Mouse (Mus musculus) cerebellum, adult 2 months (tissue): ENCODE measurements at regions not wholly inside any gene's neighbourhood (a gene's known extent, or its start where the extent isn't known, plus 50 kb on each side); places are given as distances from the start of the nearest gene placed in this dataset.

ENCODE experiments used
- DNase-seq, 2 experiments: peaks; one replicate each; pipeline ENCODE4 v3.0.0; 2021
- H3K27ac ChIP-seq: fragments of 200-500 bp; 2 replicates; pipeline ENCODE4 v1.5.1; 2012; ENCODE audit warnings: low read length, control low read depth, inconsistent platforms; ENCODE audit not compliant: insufficient read depth
- H3K27me3 ChIP-seq: fragments of 200-500 bp; 2 replicates; pipeline ENCODE4 v1.6.1; 2012; ENCODE audit warnings: inconsistent platforms, mild to moderate bottlenecking, low read length, moderate library complexity; ENCODE audit not compliant: control insufficient read depth, insufficient read depth
- H3K4me1 ChIP-seq: fragments of 200-500 bp; 2 replicates; pipeline ENCODE4 v1.6.1; 2011; ENCODE audit warnings: low read length; ENCODE audit not compliant: control insufficient read depth, insufficient read depth
- H3K4me3 ChIP-seq: fragments of 200-500 bp; replicated peaks from 2 replicates; pipeline ENCODE3; 2011; ENCODE audit warnings: mild to moderate bottlenecking, low read depth, low read length, control low read depth; ENCODE audit not compliant: insufficient read depth
- CTCF ChIP-seq: fragments of 200-500 bp; IDR thresholded peaks from 2 replicates; pipeline ENCODE4 v1.5.1; 2011; ENCODE audit warnings: low read depth, mild to moderate bottlenecking, control low read depth, low read length, moderate library complexity, borderline replicate concordance; ENCODE audit not compliant: insufficient read depth
- POLR2A ChIP-seq: fragments of 200-500 bp; IDR thresholded peaks from 2 replicates; pipeline ENCODE4 v1.6.1; 2011; ENCODE audit warnings: low read length, control low read depth, borderline replicate concordance; ENCODE audit not compliant: insufficient read depth
- WGBS: fragments of 180-500 bp; shearing (Covaris S2); methylation state at CpG from one replicate; pipeline ENCODE4 v1.1.7; 2018; 5-methylcytosine and 5-hydroxymethylcytosine counted together

GRCm38 (mm10) chr12:110206271-110206670 is 72.6 kb upstream of the Dio3 start:
- Histone ChIP-seq H3K27me3 (no peaks in the 10 kb centered on the region; the same call in 1 of the 2 replicates), H3K4me1 (no peaks in the 10 kb centered on the region; the same call in 1 of the 2 replicates), H3K27ac (no peak overlapping the region), H3K4me3 (no peak overlapping the region)
- WGBS: 35% methylated on average over 5 of the region's 5 CpGs
- no peak for DNase-seq
- TF ChIP-seq CTCF (no peak), POLR2A (no peak)

GRCm38 (mm10) chr12:110206812-110207211 is 72.1 kb upstream of the Dio3 start:
- H3K27me3 ChIP-seq: no peaks in the 10 kb centered on the region; the same call in 1 of the 2 replicates
- H3K27ac ChIP-seq: no peak overlapping the region
- TF ChIP-seq POLR2A (no peak), CTCF (no peak)
- H3K4me1 ChIP-seq: no peaks in the 10 kb centered on the region
- no peak overlapping the region for H3K4me3 ChIP-seq
- WGBS: 8% methylated on average over 6 of the region's 6 CpGs
- no peak for DNase-seq

GRCm38 (mm10) chr12:110207246-110207852 is 71.5 kb upstream of the Dio3 start:
- H3K4me1 ChIP-seq: no peaks in the 10 kb centered on the region
- no peaks in the 10 kb centered on the region; the same call in 1 of the 2 replicates for H3K27me3 ChIP-seq
- no peak overlapping the region for H3K27ac ChIP-seq
- WGBS: 17% methylated on average over 9 of the region's 9 CpGs
- H3K4me3 ChIP-seq: no peak overlapping the region
- DNase-seq: no peak
- TF ChIP-seq CTCF: no peak
- no peak for TF ChIP-seq POLR2A

- DNase-seq: no peak
- H3K4me3 ChIP-seq: no peak overlapping the region
- no peaks in the 10 kb centered on the region for H3K4me1 ChIP-seq
- no peaks in the 10 kb centered on the region; the same call in 1 of the 2 replicates for H3K27me3 ChIP-seq
- H3K27ac ChIP-seq: no peak overlapping the region
- WGBS: 91% methylated on average over 4 of the region's 4 CpGs
- TF ChIP-seq CTCF: no peak
- TF ChIP-seq POLR2A: no peak
Observed at GRCm38 (mm10) chr12:110212716-110213115, 66.2 kb upstream of the Dio3 start.

- H3K27ac ChIP-seq: no peak overlapping the region
- H3K27me3 ChIP-seq: no peaks in the 10 kb centered on the region
- no peaks in the 10 kb centered on the region for H3K4me1 ChIP-seq
- TF ChIP-seq CTCF (no peak), POLR2A (no peak)
- 40% methylated on average over 8 of the region's 8 CpGs for WGBS
- no peak for DNase-seq
- H3K4me3 ChIP-seq: no peak overlapping the region
Observed at GRCm38 (mm10) chr12:110214833-110215232, 64.0 kb upstream of the Dio3 start.

- DNase-seq: no peak
- no peak for TF ChIP-seq CTCF
- TF ChIP-seq POLR2A: no peak
- Histone ChIP-seq H3K27ac (no peak overlapping the region), H3K27me3 (no peaks in the 10 kb centered on the region), H3K4me3 (no peak overlapping the region), H3K4me1 (no peaks in the 10 kb centered on the region)
- 68% methylated on average over 6 of the region's 6 CpGs for WGBS
Observed at GRCm38 (mm10) chr12:110215311-110215710, 63.6 kb upstream of the Dio3 start.

- Histone ChIP-seq H3K4me3 (no peak overlapping the region), H3K27me3 (no peaks in the 10 kb centered on the region), H3K27ac (no peak overlapping the region), H3K4me1 (peaks cover 3% of the 10 kb centered on the region; the same call in 1 of the 2 replicates)
- WGBS: 79% methylated on average over 8 of the region's 8 CpGs
- TF ChIP-seq POLR2A: no peak
- no peak for TF ChIP-seq CTCF
- no peak for DNase-seq
Observed at GRCm38 (mm10) chr12:110219750-110220149, 59.1 kb upstream of the Dio3 start.

- Histone ChIP-seq H3K27ac (no peak overlapping the region), H3K4me1 (peaks cover 3% of the 10 kb centered on the region; the same call in 1 of the 2 replicates), H3K27me3 (no peaks in the 10 kb centered on the region), H3K4me3 (no peak overlapping the region)
- 40% methylated on average over 8 of the region's 8 CpGs for WGBS
- no peak for TF ChIP-seq CTCF
- DNase-seq: no peak
Observed at GRCm38 (mm10) chr12:110220516-110220915, 58.4 kb upstream of the Dio3 start.
